Mouse (Mus musculus) ES-Bruce4 (cell line): ENCODE measurements around the gene Ank2.

Experiments
- CTCF ChIP-seq: IDR thresholded peaks from one replicate; pipeline ENCODE4 v1.8.1; 2011; ENCODE audit warnings: low read depth, low read length
- POLR2A ChIP-seq: IDR thresholded peaks from one replicate; pipeline ENCODE4 v1.8.1; 2011; ENCODE audit warnings: low read length; ENCODE audit not compliant: insufficient read depth

GRCm38 (mm10) chr3:127280376-127280775, 218.8 kb downstream of the Ank2 start:
- TF ChIP-seq POLR2A: no peak
- no peak for TF ChIP-seq CTCF
